23 mouse cellular contexts compared by ENCODE assay signal in genomic region chr9:116076946-116077345, GRCm38 (mm10).
DNase-seq lines count a peak whose midpoint lies in the region; ATAC-seq and TF ChIP-seq lines count a peak whose summit lies in the region.
"Had no signal": no experiment of that assay in that cellular context is flagged by ENCODE, and none has a peak within 500 bp of the region (broad histone marks: within the 10 kb centered on the region; RNA-seq: fewer than 3 reads in every experiment).

No protein-coding gene starts in this region.

- no peak for ATAC-seq in embryonic facial prominence, embryonic 14.5 days (ENCODE audit: low read depth)
- peak; percentile 25 for ATAC-seq in megakaryocyte, adult 5-6 weeks (ENCODE audit: poor library complexity, severe bottlenecking)
- ATAC-seq: CD4-positive, CD25-positive, alpha-beta regulatory T cell, adult 4 months; inflammation-experienced regulatory T-cells, adult 6 months had no signal

- 63% methylated on average over 2 of the region's 2 CpGs for WGBS in embryonic facial prominence, embryonic 14.5 days
- 72% methylated on average over 2 of the region's 2 CpGs for WGBS in embryonic facial prominence, embryonic 10.5 days
- WGBS in bone marrow, adult 2 months = 17% methylated on average over 2 of the region's 2 CpGs

- intact Hi-C loops in heart, postnatal 10 days (cut with DNase I) = no loop called here

- peak; percentile 7 for DNase-seq in embryonic facial prominence, embryonic 14.5 days (ENCODE audit: low spot score)
- DNase-seq in embryonic facial prominence, embryonic 10.5 days (ENCODE audit: low spot score) = no peak
- peak; percentile 90 for DNase-seq in thymus, postnatal 0 days (ENCODE audit: low spot score)
- no peak for DNase-seq in heart, postnatal 10 days
- DNase-seq in layer of hippocampus, postnatal 14 days (ENCODE audit: low spot score in 2 of 2) = no peak
- no peak for DNase-seq in urinary bladder, postnatal 10 days (ENCODE audit: low spot score)
- DNase-seq: adrenal gland, postnatal 14 days; cerebellum, adult 11-12 months; cerebellum, postnatal 25 days; gastrocnemius, adult 2 months; heart, adult 11 months; kidney, adult 2 months; kidney, postnatal 10 days; midbrain, embryonic 14.5 days; right cerebral cortex, postnatal 25 days had no signal

- no peak for TF ChIP-seq POLR2A in bone marrow, adult 2 months (IDR thresholded peaks at IDR 0.05; ENCODE audit: borderline replicate concordance, control insufficient read depth, low read depth, low read length)

- no peak overlapping the region for H3K27ac ChIP-seq in embryonic facial prominence, embryonic 14.5 days (replicated peaks; ENCODE audit: low read depth, low read length)
- no peak overlapping the region for H3K27ac ChIP-seq in embryonic facial prominence, embryonic 10.5 days (replicated peaks)
- peak overlapping the region; percentile 30; the same call in 1 of the 2 replicates for H3K27ac ChIP-seq in bone marrow, adult 2 months (ENCODE audit: control insufficient read depth, insufficient read depth, low read depth, low read length, poor library complexity)
- H3K27ac ChIP-seq: gastrocnemius, adult 2 months; layer of hippocampus, adult 2 months; limb, embryonic 13.5 days; liver, embryonic 14.5 days had no signal

- H3K9me3 ChIP-seq in embryonic facial prominence, embryonic 14.5 days (ENCODE audit: control insufficient read depth, low read length) = no peaks in the 10 kb centered on the region
- no peaks in the 10 kb centered on the region for H3K9me3 ChIP-seq in embryonic facial prominence, embryonic 10.5 days
- H3K9me3 ChIP-seq: limb, embryonic 13.5 days had no signal

- no peak overlapping the region for H3K4me2 ChIP-seq in embryonic facial prominence, embryonic 14.5 days (ENCODE audit: low read depth, low read length)
- H3K4me2 ChIP-seq: limb, embryonic 13.5 days had no signal

- H3K4me3 ChIP-seq in embryonic facial prominence, embryonic 14.5 days (ENCODE audit: low read depth, low read length) = no peak overlapping the region
- no peak overlapping the region for H3K4me3 ChIP-seq in embryonic facial prominence, embryonic 10.5 days
- H3K4me3 ChIP-seq in bone marrow, adult 2 months (replicated peaks; ENCODE audit: control insufficient read depth, low read depth, low read length) = no peak overlapping the region
- H3K4me3 ChIP-seq: gastrocnemius, adult 2 months; layer of hippocampus, adult 2 months; limb, embryonic 13.5 days had no signal

- no peak overlapping the region for H3K9ac ChIP-seq in embryonic facial prominence, embryonic 14.5 days (ENCODE audit: low read depth, low read length)
- H3K9ac ChIP-seq: limb, embryonic 13.5 days; liver, embryonic 14.5 days had no signal

- H3K27me3 ChIP-seq in embryonic facial prominence, embryonic 14.5 days (replicated peaks; ENCODE audit: control insufficient read depth, insufficient read depth, low read length) = no peaks in the 10 kb centered on the region
- no peaks in the 10 kb centered on the region for H3K27me3 ChIP-seq in embryonic facial prominence, embryonic 10.5 days (replicated peaks; ENCODE audit: low read depth, poor library complexity, severe bottlenecking)
- H3K27me3 ChIP-seq: limb, embryonic 13.5 days had no signal

- TF ChIP-seq CTCF in bone marrow, adult 2 months (IDR thresholded peaks at IDR 0.05; ENCODE audit: control insufficient read depth, insufficient read depth, low read length) = no peak

- H3K36me3 ChIP-seq in embryonic facial prominence, embryonic 14.5 days (ENCODE audit: control insufficient read depth, insufficient read depth, low read length) = no peaks in the 10 kb centered on the region
- no peaks in the 10 kb centered on the region for H3K36me3 ChIP-seq in embryonic facial prominence, embryonic 10.5 days (replicated peaks)
- H3K36me3 ChIP-seq: G1E; limb, embryonic 13.5 days had no signal

- H3K4me1 ChIP-seq in embryonic facial prominence, embryonic 14.5 days (ENCODE audit: control insufficient read depth, insufficient read depth, low read length) = no peaks in the 10 kb centered on the region
- H3K4me1 ChIP-seq in embryonic facial prominence, embryonic 10.5 days = 0 out of 2 replicates have a peak, but pooled peaks cover 3% of the 10 kb centered on the region
- H3K4me1 ChIP-seq in bone marrow, adult 2 months (ENCODE audit: control insufficient read depth, insufficient read depth, low read length) = peaks cover 4% of the 10 kb centered on the region; the same call in 1 of the 2 replicates

Comparison
In these comparisons a context has a peak if more than half of its experiments do, and no peak if none do; other contexts are left out.
1. DNase-seq: peak in embryonic facial prominence, embryonic 14.5 days (single experiment) and thymus, postnatal 0 days (single experiment); none in embryonic facial prominence, embryonic 10.5 days (single experiment), heart, postnatal 10 days (0 of 2), layer of hippocampus, postnatal 14 days (0 of 2) and urinary bladder, postnatal 10 days (single experiment).